Mouse (Mus musculus): ENCODE measurements at regions not wholly inside any gene's neighbourhood (a gene's known extent, or its start where the extent isn't known, plus 50 kb on each side); places are given as distances from the start of the nearest gene placed in this dataset.

DNA sequence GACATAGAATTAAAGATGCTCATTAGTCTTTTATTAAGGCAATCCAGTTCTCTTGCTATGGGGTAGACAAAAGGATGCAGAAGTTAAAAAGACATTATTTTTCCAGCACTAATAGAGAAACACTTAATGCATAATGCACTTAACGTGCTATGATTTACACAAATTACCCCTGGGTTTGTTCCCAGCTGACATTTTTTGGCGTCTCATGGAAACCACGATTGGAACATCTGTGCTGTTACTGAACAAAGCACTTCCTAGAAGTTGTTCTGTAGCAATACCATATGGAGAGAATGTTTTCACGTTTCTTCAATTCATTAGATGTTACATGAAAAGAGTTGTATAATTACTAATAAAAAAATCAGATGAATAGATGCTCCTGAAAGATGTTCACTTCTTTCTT, 635.2 kb downstream of the Gm597 start:
- no peak for TF ChIP-seq CTCF (conservative IDR thresholded peaks at IDR 0.05)
- no peak overlapping the region for H3K27ac ChIP-seq
- H3K4me3 ChIP-seq = no peak overlapping the region
- DNase-seq (ENCODE audit: low spot score in 2 of 2) = peak in 1 of 2 experiments; percentile 1

DNA sequence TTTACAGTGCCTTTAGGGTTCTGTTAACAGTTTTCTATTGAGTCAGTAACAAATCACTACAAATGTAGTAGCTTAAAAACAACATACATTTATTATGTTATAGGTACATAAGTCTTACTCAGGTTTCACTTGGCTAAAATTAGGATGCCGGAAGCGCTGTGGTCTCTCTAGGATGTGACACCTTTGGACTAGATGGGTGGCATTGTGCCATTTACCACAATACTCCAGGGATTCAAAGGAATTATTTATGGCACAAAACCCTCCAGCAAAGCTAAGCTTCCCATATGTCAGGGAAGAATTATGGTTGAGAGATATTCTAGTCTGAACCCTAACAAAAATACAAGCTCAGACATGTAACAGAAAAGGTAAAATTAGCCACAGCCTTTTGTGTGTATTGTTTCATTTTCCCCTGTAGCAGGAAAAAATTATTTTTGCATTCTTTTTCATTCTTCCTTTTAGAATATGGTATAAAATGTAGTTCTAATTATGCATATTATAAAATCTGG, 678.0 kb downstream of the Gm597 start:
- Histone ChIP-seq H3K4me3 (no peak overlapping the region), H3K27ac (no peak overlapping the region)
- DNase-seq (ENCODE audit: low spot score in 2 of 2) = no peak
- TF ChIP-seq CTCF (conservative IDR thresholded peaks at IDR 0.05) = no peak

DNA sequence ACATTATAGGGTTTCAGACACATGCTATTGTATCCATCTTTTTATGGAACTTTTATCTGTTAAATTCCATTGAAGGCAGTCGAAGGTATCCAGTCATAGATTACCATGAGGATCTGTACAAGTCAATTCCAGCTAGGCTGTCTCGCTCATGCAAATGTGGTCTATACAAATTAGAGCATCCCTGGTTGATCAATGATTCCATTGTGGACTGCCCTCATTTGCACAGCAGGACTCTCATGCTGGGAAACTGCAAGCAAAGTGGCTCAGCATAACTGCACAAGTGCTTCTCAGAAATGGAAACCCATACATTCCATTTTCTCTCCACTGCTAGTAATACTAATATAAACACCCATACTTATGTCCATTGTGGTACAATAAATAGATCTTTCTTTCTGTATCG, 695.6 kb downstream of the Gm597 start:
- DNase-seq (ENCODE audit: low spot score in 2 of 2) = no peak
- Histone ChIP-seq H3K27ac (no peak overlapping the region), H3K4me3 (no peak overlapping the region)
- no peak for TF ChIP-seq CTCF (conservative IDR thresholded peaks at IDR 0.05)

DNA sequence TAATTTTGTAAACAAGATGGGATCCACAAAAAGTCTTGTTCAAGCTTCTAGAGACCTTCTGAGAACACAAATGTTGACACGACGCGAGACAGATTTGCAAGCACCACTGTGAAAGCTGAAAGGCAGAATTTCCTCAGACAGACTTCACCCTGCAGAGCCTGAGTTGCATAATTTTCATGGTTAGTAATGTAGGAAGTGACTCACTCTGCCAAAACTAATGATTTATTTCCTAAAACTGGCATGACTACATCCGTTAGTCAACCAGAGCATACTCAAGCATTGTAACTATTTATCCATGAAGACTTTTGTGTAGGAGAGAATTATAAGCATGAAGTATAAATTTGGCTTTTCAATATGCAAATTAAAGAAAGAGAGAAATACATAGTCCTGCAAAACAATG, 726.1 kb downstream of the Gm597 start:
- DNase-seq (ENCODE audit: low spot score in 2 of 2) = peak in 1 of 2 experiments; percentile 0
- no peak overlapping the region for H3K27ac ChIP-seq
- no peak for TF ChIP-seq CTCF (conservative IDR thresholded peaks at IDR 0.05)
- H3K4me3 ChIP-seq = no peak overlapping the region

DNA sequence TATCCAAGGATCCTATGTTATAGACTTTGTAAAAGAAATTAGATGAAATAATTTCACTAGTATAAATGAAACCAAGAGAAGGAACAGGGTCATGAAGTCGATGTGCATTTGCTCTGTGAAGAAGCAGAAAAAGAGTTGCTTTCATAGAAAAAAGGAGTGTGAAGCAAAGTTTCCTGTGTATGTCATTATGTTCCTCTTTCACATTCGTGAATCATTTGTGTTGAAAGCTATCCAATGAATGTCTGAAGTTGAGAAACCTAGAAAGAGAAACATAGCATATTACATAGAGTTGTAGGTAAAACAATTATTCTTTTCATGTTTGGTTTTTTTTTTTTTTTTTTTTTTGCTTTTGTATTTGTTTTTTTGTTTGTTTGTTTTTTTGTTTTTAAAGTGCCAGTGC, 732.1 kb downstream of the Gm597 start:
- Histone ChIP-seq H3K4me3 (no peak overlapping the region), H3K27ac (no peak overlapping the region)
- no peak for TF ChIP-seq CTCF (conservative IDR thresholded peaks at IDR 0.05)
- no peak for DNase-seq (ENCODE audit: low spot score in 2 of 2)

DNA sequence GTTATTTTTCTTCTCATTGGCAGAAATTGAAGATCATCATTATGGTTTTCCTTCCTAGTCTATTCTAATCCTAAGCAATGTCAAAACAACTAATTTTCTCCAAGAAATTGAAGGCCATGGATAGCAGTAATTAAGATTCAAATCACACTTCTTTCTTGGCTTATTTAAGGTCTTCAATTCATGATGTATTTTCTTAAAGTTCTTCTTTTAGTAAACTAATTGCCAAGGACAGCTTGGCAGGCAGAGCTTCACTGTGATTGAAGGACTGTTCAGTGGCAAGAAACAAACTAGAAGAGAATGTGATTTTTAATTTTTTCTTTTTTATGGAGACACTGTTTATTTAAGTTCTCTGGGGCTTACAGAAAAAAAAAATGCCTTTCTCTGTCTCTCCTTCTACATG, 732.7 kb downstream of the Gm597 start:
- TF ChIP-seq CTCF (conservative IDR thresholded peaks at IDR 0.05) = no peak
- DNase-seq (ENCODE audit: low spot score in 2 of 2) = no peak
- no peak overlapping the region for H3K4me3 ChIP-seq

DNA sequence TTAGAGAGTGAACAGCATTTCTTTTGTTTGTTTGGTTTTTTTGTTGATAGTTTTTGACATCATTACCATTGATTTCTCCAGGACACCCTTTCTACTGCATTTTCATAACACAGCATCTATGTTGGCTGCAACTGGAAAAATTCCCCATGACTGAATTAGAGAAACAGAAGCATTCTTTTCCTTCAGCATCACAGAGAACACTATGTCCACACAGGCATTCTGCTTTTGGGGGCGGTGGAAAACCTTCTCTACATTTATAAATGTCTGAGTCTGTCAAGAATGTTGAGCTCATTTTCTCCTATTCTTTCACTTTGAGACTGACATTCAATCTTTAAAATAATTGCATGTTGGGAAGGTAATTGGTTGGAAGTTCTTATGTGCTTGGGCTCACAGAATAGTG, 734.4 kb downstream of the Gm597 start:
- Histone ChIP-seq H3K27ac (no peak overlapping the region), H3K4me3 (no peak overlapping the region)
- DNase-seq (ENCODE audit: low spot score in 2 of 2) = no peak
- TF ChIP-seq CTCF (conservative IDR thresholded peaks at IDR 0.05) = no peak

More for the DNA sequence above, 732.7 kb downstream of the Gm597 start:
- no peak overlapping the region for H3K27ac ChIP-seq

DNA sequence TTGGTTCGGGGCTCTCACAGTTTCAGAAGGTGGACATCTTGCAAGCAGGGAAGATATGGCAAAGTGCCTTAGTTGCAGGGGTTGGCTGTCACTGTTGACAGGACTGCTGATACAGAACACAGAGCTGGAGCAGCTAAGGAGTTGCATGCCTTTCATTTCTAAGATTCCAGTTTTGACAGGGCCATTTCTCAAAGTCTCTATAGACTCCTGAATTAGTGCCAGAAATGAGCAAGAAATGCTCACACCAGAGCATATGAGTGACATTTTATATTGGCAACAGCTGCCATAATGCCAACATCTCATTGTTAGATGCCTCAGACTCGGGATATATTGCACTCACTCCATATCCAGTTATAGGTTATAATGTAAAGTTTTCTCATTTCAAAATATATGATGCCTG, 754.3 kb downstream of the Gm597 start:
- no peak for DNase-seq (ENCODE audit: low spot score in 2 of 2)
- no peak for TF ChIP-seq CTCF (conservative IDR thresholded peaks at IDR 0.05)
- Histone ChIP-seq H3K27ac (no peak overlapping the region), H3K4me3 (no peak overlapping the region)

- DNase-seq (ENCODE audit: low spot score in 2 of 2) = no peak
- Histone ChIP-seq H3K4me3 (no peak overlapping the region), H3K27ac (no peak overlapping the region)
- no peak for TF ChIP-seq CTCF (conservative IDR thresholded peaks at IDR 0.05)
Measured at GRCm38 (mm10) chr1:27998434-27998833, 781.6 kb downstream of the Gm597 start.

GRCm38 (mm10) chr1:27963369-27963768, 816.7 kb downstream of the Gm597 start:
- DNase-seq (ENCODE audit: low spot score in 2 of 2) = no peak
- Histone ChIP-seq H3K4me3 (no peak overlapping the region), H3K27ac (no peak overlapping the region)
- TF ChIP-seq CTCF (conservative IDR thresholded peaks at IDR 0.05) = no peak
